ENCODE assay signal across 9 mouse cellular contexts in genomic region chr19:16439278-16439677, GRCm38 (mm10). TPM values are rescaled to one million over a fixed set of nuclear protein-coding genes. Genes with fewer than 3 reads are reported as not detected.
A peak's percentile ranks its signal among the peaks of the same experiment; 100 is the strongest.
DNase-seq lines count a peak whose midpoint lies in the region; ATAC-seq lines count a peak whose summit lies in the region.
"Had no signal": no experiment of that assay in that cellular context is flagged by ENCODE, and none has a peak within 500 bp of the region (broad histone marks: within the 10 kb centered on the region; RNA-seq: fewer than 3 reads in every experiment).

No protein-coding gene starts in this region.

- ATAC-seq in liver, embryonic 13.5 days (ENCODE audit: low read depth): no peak

- WGBS in liver, embryonic 13.5 days (ENCODE audit: insufficient replicate concordance): 77% methylated on average over 4 of the region's 4 CpGs

- H3K4me3 ChIP-seq in liver, embryonic 13.5 days (replicated peaks): no peak overlapping the region
- H3K4me3 ChIP-seq: layer of hippocampus, adult 2 months had no signal

- H3K4me1 ChIP-seq in liver, embryonic 13.5 days (replicated peaks): peaks cover 27% of the 10 kb centered on the region

- H3K27me3 ChIP-seq in liver, embryonic 13.5 days: peaks cover 26% of the 10 kb centered on the region

- H3K36me3 ChIP-seq in liver, embryonic 13.5 days: no peaks in the 10 kb centered on the region

- no peak overlapping the region for H3K4me2 ChIP-seq in liver, embryonic 13.5 days

- no peak overlapping the region for H3K9ac ChIP-seq in liver, embryonic 13.5 days

- DNase-seq in liver, embryonic 13.5 days: no peak
- DNase-seq in liver: no peak
- peak; percentile 71 for DNase-seq in adrenal gland, adult 8-10 months
- peak; percentile 63 to 70 for DNase-seq in kidney, adult 8-10 months
- peak; percentile 59 for DNase-seq in retina, postnatal 1 day
- no peak for DNase-seq in spleen, adult 18-20 months
- no peak for DNase-seq in thymus, postnatal 0 days (ENCODE audit: low spot score)
- DNase-seq in frontal cortex, postnatal 36 days (ENCODE audit: low spot score in 2 of 2): no peak

- H3K9me3 ChIP-seq in liver, embryonic 13.5 days (replicated peaks): no peaks in the 10 kb centered on the region

- H3K27ac ChIP-seq in liver, embryonic 13.5 days: 0 out of 2 replicates have a peak overlapping the region, but pooled peaks have one; percentile 9
- H3K27ac ChIP-seq: layer of hippocampus, adult 2 months had no signal

RNA-seq across cellular contexts. Expression of gene Gna14, which starts 3.7 kb away (rescaled TPM):
- polyA plus RNA-seq in liver, embryonic 13.5 days (2015; fragmentation: Nextera tagmentation; extraction: Ambion mirVana): 1.2 and 1.6 TPM in 2 replicates
- 10 to 100 TPM; 31.3 to 67.6 (median 48.9) TPM for total RNA-seq in adrenal gland, adult 8-10 months (2022)
- 1.2 and 1.3 TPM in 2 replicates for polyA plus RNA-seq in thymus, postnatal 0 days (2015; fragmentation: Nextera tagmentation; extraction: Ambion mirVana)

Comparison
In these comparisons a context has a peak if more than half of its experiments do, and no peak if none do; other contexts are left out.
1. DNase-seq: peak in adrenal gland, adult 8-10 months (single experiment), kidney, adult 8-10 months (2 of 2) and retina, postnatal 1 day (single experiment); none in liver, embryonic 13.5 days (single experiment), liver (single experiment), spleen, adult 18-20 months (0 of 2), thymus, postnatal 0 days (single experiment) and frontal cortex, postnatal 36 days (0 of 2).